Mouse (Mus musculus): ENCODE measurements at regions not wholly inside any gene's neighbourhood (a gene's known extent, or its start where the extent isn't known, plus 50 kb on each side); places are given as distances from the start of the nearest gene placed in this dataset.
A peak's percentile ranks its signal among the peaks of the same experiment; 100 is the strongest.

GRCm38 (mm10) chr5:85954526-85954925 is 110.9 kb downstream of the Cenpc1 start:
- TF ChIP-seq CTCF (conservative IDR thresholded peaks at IDR 0.05; ENCODE audit: low read length) (no peak), NANOG (IDR thresholded peaks at IDR 0.05; ENCODE audit: borderline replicate concordance, low read length) (no peak), POU5F1 (IDR thresholded peaks at IDR 0.05; ENCODE audit: borderline replicate concordance, low read length) (no peak)
- Histone ChIP-seq H3K4me3 (replicated peaks; ENCODE audit: low read length) (no peak overlapping the region), H3K27me3 (ENCODE audit: insufficient read depth, low read length) (no peaks in the 10 kb centered on the region)

GRCm38 (mm10) chr5:85936667-85937314 is 128.6 kb downstream of the Cenpc1 start:
- no peak for TF ChIP-seq POU5F1 (IDR thresholded peaks at IDR 0.05; ENCODE audit: borderline replicate concordance, low read length)
- TF ChIP-seq CTCF (conservative IDR thresholded peaks at IDR 0.05; ENCODE audit: low read length) = peak; percentile 95
- H3K27me3 ChIP-seq (ENCODE audit: insufficient read depth, low read length) = no peaks in the 10 kb centered on the region
- H3K9me3 ChIP-seq (ENCODE audit: low read length) = peaks cover 3% of the 10 kb centered on the region
- no peaks in the 10 kb centered on the region for H3K4me1 ChIP-seq (replicated peaks; ENCODE audit: low read depth, low read length)
- H3K36me3 ChIP-seq (ENCODE audit: insufficient read depth, low read length) = no peaks in the 10 kb centered on the region
- H3K4me3 ChIP-seq (replicated peaks; ENCODE audit: low read length) = no peak overlapping the region

More at GRCm38 (mm10) chr5:85954526-85954925, 110.9 kb downstream of the Cenpc1 start:
- no peaks in the 10 kb centered on the region for H3K9me3 ChIP-seq (ENCODE audit: low read length)
- no peaks in the 10 kb centered on the region for H3K36me3 ChIP-seq (ENCODE audit: insufficient read depth, low read length)
- H3K4me1 ChIP-seq (replicated peaks; ENCODE audit: low read depth, low read length) = no peaks in the 10 kb centered on the region

GRCm38 (mm10) chr5:85918288-85918687 is 147.1 kb downstream of the Cenpc1 start:
- Histone ChIP-seq H3K4me1 (replicated peaks; ENCODE audit: low read depth, low read length) (no peaks in the 10 kb centered on the region), H3K36me3 (ENCODE audit: insufficient read depth, low read length) (no peaks in the 10 kb centered on the region), H3K4me3 (replicated peaks; ENCODE audit: low read length) (no peak overlapping the region), H3K9me3 (ENCODE audit: low read length) (no peaks in the 10 kb centered on the region), H3K27me3 (ENCODE audit: insufficient read depth, low read length) (no peaks in the 10 kb centered on the region)
- TF ChIP-seq CTCF (conservative IDR thresholded peaks at IDR 0.05; ENCODE audit: low read length) (no peak), POU5F1 (IDR thresholded peaks at IDR 0.05; ENCODE audit: borderline replicate concordance, low read length) (no peak), NANOG (IDR thresholded peaks at IDR 0.05; ENCODE audit: borderline replicate concordance, low read length) (no peak)

- TF ChIP-seq POU5F1 (IDR thresholded peaks at IDR 0.05; ENCODE audit: borderline replicate concordance, low read length) = no peak
- H3K9me3 ChIP-seq (ENCODE audit: low read length) = no peaks in the 10 kb centered on the region
- H3K4me1 ChIP-seq (replicated peaks; ENCODE audit: low read depth, low read length) = no peaks in the 10 kb centered on the region
- no peaks in the 10 kb centered on the region for H3K27me3 ChIP-seq (ENCODE audit: insufficient read depth, low read length)
- no peaks in the 10 kb centered on the region for H3K36me3 ChIP-seq (ENCODE audit: insufficient read depth, low read length)
- H3K4me3 ChIP-seq (replicated peaks; ENCODE audit: low read length) = no peak overlapping the region
Measured at GRCm38 (mm10) chr5:85915000-85915399, 150.4 kb downstream of the Cenpc1 start.

GRCm38 (mm10) chr5:85896452-85896851 is 168.9 kb downstream of the Cenpc1 start:
- Histone ChIP-seq H3K9me3 (ENCODE audit: low read length) (no peaks in the 10 kb centered on the region), H3K27me3 (ENCODE audit: insufficient read depth, low read length) (no peaks in the 10 kb centered on the region), H3K4me1 (replicated peaks; ENCODE audit: low read depth, low read length) (no peaks in the 10 kb centered on the region), H3K4me3 (replicated peaks; ENCODE audit: low read length) (no peak overlapping the region), H3K36me3 (ENCODE audit: insufficient read depth, low read length) (no peaks in the 10 kb centered on the region)
- TF ChIP-seq NANOG (IDR thresholded peaks at IDR 0.05; ENCODE audit: borderline replicate concordance, low read length) (no peak), POU5F1 (IDR thresholded peaks at IDR 0.05; ENCODE audit: borderline replicate concordance, low read length) (no peak), CTCF (conservative IDR thresholded peaks at IDR 0.05; ENCODE audit: low read length) (no peak)

GRCm38 (mm10) chr5:85895814-85896213 is 169.6 kb downstream of the Cenpc1 start:
- H3K4me1 ChIP-seq (replicated peaks; ENCODE audit: low read depth, low read length) = no peaks in the 10 kb centered on the region
- no peaks in the 10 kb centered on the region for H3K27me3 ChIP-seq (ENCODE audit: insufficient read depth, low read length)
- no peaks in the 10 kb centered on the region for H3K36me3 ChIP-seq (ENCODE audit: insufficient read depth, low read length)
- no peaks in the 10 kb centered on the region for H3K9me3 ChIP-seq (ENCODE audit: low read length)
- TF ChIP-seq POU5F1 (IDR thresholded peaks at IDR 0.05; ENCODE audit: borderline replicate concordance, low read length) (no peak), CTCF (conservative IDR thresholded peaks at IDR 0.05; ENCODE audit: low read length) (no peak), NANOG (IDR thresholded peaks at IDR 0.05; ENCODE audit: borderline replicate concordance, low read length) (no peak)
- H3K4me3 ChIP-seq (replicated peaks; ENCODE audit: low read length) = no peak overlapping the region

GRCm38 (mm10) chr5:85870311-85870710 is 195.1 kb downstream of the Cenpc1 start:
- Histone ChIP-seq H3K9me3 (ENCODE audit: low read length) (no peaks in the 10 kb centered on the region), H3K36me3 (ENCODE audit: insufficient read depth, low read length) (no peaks in the 10 kb centered on the region), H3K4me3 (replicated peaks; ENCODE audit: low read length) (no peak overlapping the region), H3K4me1 (replicated peaks; ENCODE audit: low read depth, low read length) (no peaks in the 10 kb centered on the region), H3K27me3 (ENCODE audit: insufficient read depth, low read length) (no peaks in the 10 kb centered on the region)
- TF ChIP-seq CTCF (conservative IDR thresholded peaks at IDR 0.05; ENCODE audit: low read length) (no peak), NANOG (IDR thresholded peaks at IDR 0.05; ENCODE audit: borderline replicate concordance, low read length) (no peak), POU5F1 (IDR thresholded peaks at IDR 0.05; ENCODE audit: borderline replicate concordance, low read length) (no peak)

GRCm38 (mm10) chr5:85832556-85832955 is 232.8 kb downstream of the Cenpc1 start:
- no peaks in the 10 kb centered on the region for H3K27me3 ChIP-seq (ENCODE audit: insufficient read depth, low read length)
- no peaks in the 10 kb centered on the region for H3K36me3 ChIP-seq (ENCODE audit: insufficient read depth, low read length)
- H3K9me3 ChIP-seq (ENCODE audit: low read length) = no peaks in the 10 kb centered on the region
- no peak overlapping the region for H3K4me3 ChIP-seq (replicated peaks; ENCODE audit: low read length)
- no peaks in the 10 kb centered on the region for H3K4me1 ChIP-seq (replicated peaks; ENCODE audit: low read depth, low read length)
- no peak for TF ChIP-seq NANOG (IDR thresholded peaks at IDR 0.05; ENCODE audit: borderline replicate concordance, low read length)
- TF ChIP-seq CTCF (conservative IDR thresholded peaks at IDR 0.05; ENCODE audit: low read length) = no peak
- no peak for TF ChIP-seq POU5F1 (IDR thresholded peaks at IDR 0.05; ENCODE audit: borderline replicate concordance, low read length)
